Mouse (Mus musculus): Measurements from ENCODE around the gene Commd8. TPM values are rescaled to one million over a fixed set of nuclear protein-coding genes. Genes with fewer than 3 reads are reported as not detected.
A peak's percentile ranks its signal among the peaks of the same experiment; 100 is the strongest.

Commd8 gene
- polyA plus RNA-seq (2015; fragmentation: Nextera tagmentation; extraction: Ambion mirVana) = 102 and 109 TPM in 2 replicates

- peaks cover 19% of the 10 kb centered on the region for H3K36me3 ChIP-seq
- H3K27ac ChIP-seq (replicated peaks) = peak within 1 kb of the TSS; percentile 79
- H3K27me3 ChIP-seq (replicated peaks) = no peaks in the 10 kb centered on the region
- H3K9ac ChIP-seq = peak within 1 kb of the TSS; percentile 93
- H3K9me3 ChIP-seq = no peaks in the 10 kb centered on the region
- peaks cover 31% of the 10 kb centered on the region for H3K4me1 ChIP-seq
- peak within 1 kb of the TSS; percentile 89 for H3K4me2 ChIP-seq
- ATAC-seq (ENCODE audit: extremely low read depth, insufficient number of reproducible peaks, low FRiP score, low TSS enrichment) = peak; percentile 80
- WGBS = under 1% methylated on average over 38 of the region's 38 CpGs
- H3K4me3 ChIP-seq = peak within 1 kb of the TSS; percentile 80
Measured at GRCm38 (mm10) chr5:72167594-72168284, at the start of gene Commd8. Commd8 (minus strand) TSS chr5:72168189.

GRCm38 (mm10) chr5:72211741-72212140, 43.8 kb upstream of the Commd8 start:
- no peak overlapping the region for H3K4me3 ChIP-seq
- no peaks in the 10 kb centered on the region for H3K9me3 ChIP-seq
- ATAC-seq (ENCODE audit: extremely low read depth, insufficient number of reproducible peaks, low FRiP score, low TSS enrichment) = no peak
- H3K4me1 ChIP-seq = peaks cover 5% of the 10 kb centered on the region; the same call in 1 of the 2 replicates
- peaks cover 6% of the 10 kb centered on the region; the same call in 1 of the 2 replicates for H3K36me3 ChIP-seq
- H3K4me2 ChIP-seq = no peak overlapping the region
- H3K27me3 ChIP-seq (replicated peaks) = no peaks in the 10 kb centered on the region
- WGBS = 80% methylated on average over 18 of the region's 18 CpGs
- no peak overlapping the region for H3K9ac ChIP-seq
- H3K27ac ChIP-seq (replicated peaks) = no peak overlapping the region

- Histone ChIP-seq H3K36me3 (peaks cover 6% of the 10 kb centered on the region; the same call in 1 of the 2 replicates), H3K4me1 (peaks cover 5% of the 10 kb centered on the region; the same call in 1 of the 2 replicates), H3K9me3 (no peaks in the 10 kb centered on the region), H3K4me3 (no peak overlapping the region), H3K4me2 (no peak overlapping the region), H3K9ac (no peak overlapping the region), H3K27ac (replicated peaks) (no peak overlapping the region), H3K27me3 (replicated peaks) (no peaks in the 10 kb centered on the region)
- 89% methylated on average over 5 of the region's 5 CpGs for WGBS
- ATAC-seq (ENCODE audit: extremely low read depth, insufficient number of reproducible peaks, low FRiP score, low TSS enrichment) = no peak
Measured at GRCm38 (mm10) chr5:72210812-72211139, 42.8 kb upstream of the Commd8 start.

- WGBS = 82% methylated on average over 13 of the region's 13 CpGs
- Histone ChIP-seq H3K9me3 (no peaks in the 10 kb centered on the region), H3K9ac (no peak overlapping the region), H3K36me3 (peaks cover 6% of the 10 kb centered on the region; the same call in 1 of the 2 replicates), H3K27me3 (replicated peaks) (no peaks in the 10 kb centered on the region), H3K4me3 (no peak overlapping the region), H3K27ac (replicated peaks) (no peak overlapping the region), H3K4me1 (peaks cover 5% of the 10 kb centered on the region; the same call in 1 of the 2 replicates), H3K4me2 (no peak overlapping the region)
- no peak for ATAC-seq (ENCODE audit: extremely low read depth, insufficient number of reproducible peaks, low FRiP score, low TSS enrichment)
Measured at GRCm38 (mm10) chr5:72210123-72210811, 42.3 kb upstream of the Commd8 start.

GRCm38 (mm10) chr5:72208515-72208914, 40.5 kb upstream of the Commd8 start:
- Histone ChIP-seq H3K27me3 (replicated peaks) (no peaks in the 10 kb centered on the region), H3K9ac (no peak overlapping the region), H3K27ac (replicated peaks) (no peak overlapping the region), H3K4me3 (no peak overlapping the region), H3K4me2 (no peak overlapping the region), H3K4me1 (peaks cover 19% of the 10 kb centered on the region), H3K9me3 (no peaks in the 10 kb centered on the region), H3K36me3 (no peaks in the 10 kb centered on the region)
- no peak for ATAC-seq (ENCODE audit: extremely low read depth, insufficient number of reproducible peaks, low FRiP score, low TSS enrichment)
- WGBS = 75% methylated on average over 1 of the region's 1 CpGs

GRCm38 (mm10) chr5:72205271-72205670, 37.3 kb upstream of the Commd8 start:
- Histone ChIP-seq H3K4me3 (no peak overlapping the region), H3K9ac (no peak overlapping the region), H3K27me3 (replicated peaks) (no peaks in the 10 kb centered on the region), H3K9me3 (no peaks in the 10 kb centered on the region), H3K4me2 (no peak overlapping the region), H3K36me3 (no peaks in the 10 kb centered on the region), H3K27ac (replicated peaks) (no peak overlapping the region), H3K4me1 (peaks cover 34% of the 10 kb centered on the region)
- 86% methylated on average over 5 of the region's 5 CpGs for WGBS
- no peak for ATAC-seq (ENCODE audit: extremely low read depth, insufficient number of reproducible peaks, low FRiP score, low TSS enrichment)

- Histone ChIP-seq H3K4me1 (peaks cover 34% of the 10 kb centered on the region), H3K27me3 (replicated peaks) (no peaks in the 10 kb centered on the region), H3K9me3 (no peaks in the 10 kb centered on the region), H3K36me3 (no peaks in the 10 kb centered on the region), H3K4me3 (peak overlapping the region; percentile 69), H3K9ac (no peak overlapping the region), H3K27ac (replicated peaks) (no peak overlapping the region), H3K4me2 (peak overlapping the region; percentile 85)
- no peak for ATAC-seq (ENCODE audit: extremely low read depth, insufficient number of reproducible peaks, low FRiP score, low TSS enrichment)
- WGBS = 68% methylated on average over 2 of the region's 2 CpGs
Measured at GRCm38 (mm10) chr5:72204507-72204906, 36.5 kb upstream of the Commd8 start.

- WGBS = 9% methylated on average over 10 of the region's 10 CpGs
- peak overlapping the region; percentile 70 for H3K27ac ChIP-seq (replicated peaks)
- peak overlapping the region; percentile 69 for H3K4me3 ChIP-seq
- peak overlapping the region; percentile 85 for H3K4me2 ChIP-seq
- ATAC-seq (ENCODE audit: extremely low read depth, insufficient number of reproducible peaks, low FRiP score, low TSS enrichment) = no peak
- H3K36me3 ChIP-seq = no peaks in the 10 kb centered on the region
- peaks cover 34% of the 10 kb centered on the region for H3K4me1 ChIP-seq
- H3K9ac ChIP-seq = peak overlapping the region; percentile 79
- no peaks in the 10 kb centered on the region for H3K27me3 ChIP-seq (replicated peaks)
- no peaks in the 10 kb centered on the region for H3K9me3 ChIP-seq
Measured at GRCm38 (mm10) chr5:72203734-72204073, 35.7 kb upstream of the Commd8 start.

GRCm38 (mm10) chr5:72203028-72203733, 35.2 kb upstream of the Commd8 start:
- peak overlapping the region; percentile 69 for H3K4me3 ChIP-seq
- WGBS = under 1% methylated on average over 32 of the region's 32 CpGs
- no peaks in the 10 kb centered on the region for H3K27me3 ChIP-seq (replicated peaks)
- H3K27ac ChIP-seq (replicated peaks) = peak overlapping the region; percentile 70
- peaks cover 34% of the 10 kb centered on the region for H3K4me1 ChIP-seq
- H3K9ac ChIP-seq = peak overlapping the region; percentile 79
- peak; percentile 95 for ATAC-seq (ENCODE audit: extremely low read depth, insufficient number of reproducible peaks, low FRiP score, low TSS enrichment)
- no peaks in the 10 kb centered on the region for H3K36me3 ChIP-seq
- H3K9me3 ChIP-seq = no peaks in the 10 kb centered on the region
- peak overlapping the region; percentile 85 for H3K4me2 ChIP-seq

GRCm38 (mm10) chr5:72202016-72202415, 34.0 kb upstream of the Commd8 start:
- peaks cover 29% of the 10 kb centered on the region for H3K4me1 ChIP-seq
- H3K9me3 ChIP-seq = no peaks in the 10 kb centered on the region
- no peak for ATAC-seq (ENCODE audit: extremely low read depth, insufficient number of reproducible peaks, low FRiP score, low TSS enrichment)
- no peak overlapping the region; the same call in 1 of the 2 replicates for H3K4me3 ChIP-seq
- H3K4me2 ChIP-seq = peak overlapping the region; percentile 36
- no peaks in the 10 kb centered on the region for H3K27me3 ChIP-seq (replicated peaks)
- H3K36me3 ChIP-seq = no peaks in the 10 kb centered on the region
- H3K9ac ChIP-seq = no peak overlapping the region
- WGBS = 49% methylated on average over 10 of the region's 10 CpGs
- H3K27ac ChIP-seq (replicated peaks) = no peak overlapping the region

GRCm38 (mm10) chr5:72201600-72201999, 33.6 kb upstream of the Commd8 start:
- Histone ChIP-seq H3K9ac (no peak overlapping the region), H3K27me3 (replicated peaks) (no peaks in the 10 kb centered on the region), H3K9me3 (no peaks in the 10 kb centered on the region), H3K4me2 (peak overlapping the region; percentile 36), H3K36me3 (no peaks in the 10 kb centered on the region), H3K4me1 (peaks cover 29% of the 10 kb centered on the region), H3K27ac (replicated peaks) (no peak overlapping the region), H3K4me3 (no peak overlapping the region; the same call in 1 of the 2 replicates)
- 29% methylated on average over 7 of the region's 7 CpGs for WGBS
- no peak for ATAC-seq (ENCODE audit: extremely low read depth, insufficient number of reproducible peaks, low FRiP score, low TSS enrichment)
